Mouse (Mus musculus) T-helper 17 cell (primary cell): ENCODE results near the gene Aoc2.

Experiments
- in situ Hi-C, 2 experiments: fragments of 300-600 bp; cut with MboI, MseI; formaldehyde crosslinking; loops; 1 replicate in 1 of 2; 2 replicates in 1 of 2; pipeline ENCODE4 v1.15.1; 2025; ENCODE audit warnings: high pct_unique_total_duplicates in 2 of 2

Aoc2 gene

GRCm38 (mm10) chr11:101324763-101325162, at the start of gene Aoc2:
Gene Aoc2, plus strand, starts transcription at chr11:101325063.
- in situ Hi-C loops, result no loop called here

GRCm38 (mm10) chr11:101275309-101275708, 49.6 kb upstream of the Aoc2 start:
- in situ Hi-C loops, result no loop called here

- in situ Hi-C loops, result no loop called here
Observed at GRCm38 (mm10) chr11:101276319-101277070, 48.4 kb upstream of the Aoc2 start.

- in situ Hi-C loops, result no loop called here
Observed at GRCm38 (mm10) chr11:101277381-101278222, 47.3 kb upstream of the Aoc2 start.

- in situ Hi-C loops, result no loop called here
Observed at GRCm38 (mm10) chr11:101278223-101279192, 46.4 kb upstream of the Aoc2 start, which contains the start of the genes Cntd1 and Coa3. Gene Cntd1, plus strand, starts transcription at chr11:101279012. Gene Coa3, minus strand, starts transcription at chr11:101279114.

- in situ Hi-C loops, result no loop called here
Observed at GRCm38 (mm10) chr11:101279193-101279569, 45.7 kb upstream of the Aoc2 start.

- in situ Hi-C loops, result no loop called here
Observed at GRCm38 (mm10) chr11:101280837-101281236, 44.0 kb upstream of the Aoc2 start.

- in situ Hi-C loops, result no loop called here
Observed at GRCm38 (mm10) chr11:101282896-101283295, 42.0 kb upstream of the Aoc2 start.

- in situ Hi-C loops, result no loop called here
Observed at GRCm38 (mm10) chr11:101283805-101284204, 41.1 kb upstream of the Aoc2 start.

- in situ Hi-C loops, result no loop called here
Observed at GRCm38 (mm10) chr11:101287306-101287705, 37.6 kb upstream of the Aoc2 start.

- in situ Hi-C loops, result no loop called here
Observed at GRCm38 (mm10) chr11:101291231-101291630, 33.6 kb upstream of the Aoc2 start.

- in situ Hi-C loops, result no loop called here
Observed at GRCm38 (mm10) chr11:101295191-101295590, 29.7 kb upstream of the Aoc2 start.

- in situ Hi-C loops, result no loop called here
Observed at GRCm38 (mm10) chr11:101300881-101301280, 24.0 kb upstream of the Aoc2 start.

GRCm38 (mm10) chr11:101301299-101302003, 23.4 kb upstream of the Aoc2 start:
- in situ Hi-C loops, result no loop called here

- in situ Hi-C loops, result no loop called here
Observed at GRCm38 (mm10) chr11:101302004-101302798, 22.7 kb upstream of the Aoc2 start, which contains the start of gene Becn1. Gene Becn1, minus strand, starts transcription at chr11:101302286.

GRCm38 (mm10) chr11:101307744-101308143, 17.1 kb upstream of the Aoc2 start:
- in situ Hi-C loops, result no loop called here

- in situ Hi-C loops, result no loop called here
Observed at GRCm38 (mm10) chr11:101311083-101311482, 13.8 kb upstream of the Aoc2 start.

GRCm38 (mm10) chr11:101312150-101312549, 12.7 kb upstream of the Aoc2 start:
- in situ Hi-C loops, result no loop called here

- in situ Hi-C loops, result no loop called here
Observed at GRCm38 (mm10) chr11:101314567-101314966, 10.3 kb upstream of the Aoc2 start.
